Mouse (Mus musculus): Measurements from ENCODE around the gene Rcc2.

Rcc2 gene

DNA sequence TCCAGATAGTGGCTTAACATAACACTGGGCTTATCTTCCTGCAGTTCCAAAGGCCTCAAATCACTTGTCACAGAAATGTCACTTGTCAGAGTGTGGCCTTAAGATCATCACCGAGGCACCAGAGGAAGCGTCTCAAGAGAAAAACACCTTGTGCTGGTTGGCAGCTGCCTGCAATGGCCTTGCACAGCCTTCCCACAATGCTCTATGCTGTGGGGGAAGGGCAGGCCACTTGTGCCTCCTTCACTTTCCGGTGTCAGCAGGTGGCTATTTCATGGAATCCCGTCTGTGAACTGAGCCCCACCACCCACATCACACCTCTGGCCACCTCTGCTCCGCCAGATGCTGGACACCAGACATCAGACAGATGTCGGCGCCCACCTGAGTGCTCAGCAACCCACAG, 53.0 kb downstream of the Rcc2 start:
- DNase-seq (ENCODE audit: low spot score in 2 of 2): no peak

DNA sequence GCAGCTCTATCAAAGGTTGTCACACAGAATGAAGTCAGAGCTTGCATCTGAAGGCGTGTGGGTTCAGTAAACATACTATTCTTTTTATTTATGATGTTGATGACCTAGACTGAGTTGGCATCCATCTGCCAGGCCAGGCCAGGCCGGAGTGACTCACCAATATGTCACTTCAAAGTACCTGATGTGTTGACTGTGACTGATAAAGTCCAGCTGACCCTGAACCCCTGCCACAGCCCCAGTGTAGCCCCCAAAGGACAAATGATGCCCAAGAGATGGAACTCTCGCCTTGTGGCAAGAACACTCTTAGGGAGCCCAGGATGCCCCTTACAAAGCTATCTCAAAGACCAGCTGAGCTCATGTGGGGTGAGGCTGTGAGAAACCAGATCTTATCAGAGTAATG, 55.5 kb downstream of the Rcc2 start:
- DNase-seq (ENCODE audit: low spot score in 2 of 2): no peak

DNA sequence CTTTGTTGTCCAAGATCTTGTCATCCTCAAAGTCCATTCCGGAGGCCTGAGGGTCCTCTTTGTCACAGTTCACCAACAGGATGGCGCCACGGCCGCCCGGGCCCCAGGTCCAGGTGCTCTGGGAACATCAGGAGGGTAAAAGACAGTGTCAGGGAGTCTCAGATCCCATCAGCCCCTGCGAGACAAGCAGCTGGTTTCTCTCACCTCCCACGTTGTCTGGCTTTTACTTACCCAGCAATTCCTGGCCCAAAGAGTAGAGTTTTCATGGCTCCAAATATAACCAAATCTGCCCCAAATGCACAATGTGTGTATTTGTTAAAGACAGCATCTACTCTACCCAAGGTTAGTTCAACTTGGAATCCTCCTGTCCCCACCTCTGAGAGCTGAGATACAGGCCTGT, 61.3 kb downstream of the Rcc2 start:
- DNase-seq (ENCODE audit: low spot score in 2 of 2): no peak

DNA sequence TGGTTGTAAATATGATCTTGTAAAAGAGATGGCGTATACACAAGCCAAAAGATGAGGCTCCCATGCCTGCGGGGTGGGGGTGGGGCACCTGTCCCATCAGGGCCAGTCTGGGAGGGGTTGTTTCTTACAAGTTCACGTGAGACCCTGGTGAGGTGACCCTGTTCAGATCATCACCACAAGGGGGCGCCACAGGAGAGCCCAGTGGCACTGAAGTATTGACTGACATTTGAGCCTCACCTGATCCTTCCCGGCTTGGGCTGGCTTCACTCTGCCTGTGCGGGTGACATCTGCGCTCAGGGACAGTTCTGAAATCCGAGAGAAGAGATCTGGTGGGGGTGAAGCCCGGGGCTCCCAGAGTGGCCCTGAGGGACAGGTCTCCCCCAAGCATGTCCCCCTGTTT, 62.8 kb downstream of the Rcc2 start:
- peak in 1 of 2 experiments; percentile 19 for DNase-seq (ENCODE audit: low spot score in 2 of 2)

DNA sequence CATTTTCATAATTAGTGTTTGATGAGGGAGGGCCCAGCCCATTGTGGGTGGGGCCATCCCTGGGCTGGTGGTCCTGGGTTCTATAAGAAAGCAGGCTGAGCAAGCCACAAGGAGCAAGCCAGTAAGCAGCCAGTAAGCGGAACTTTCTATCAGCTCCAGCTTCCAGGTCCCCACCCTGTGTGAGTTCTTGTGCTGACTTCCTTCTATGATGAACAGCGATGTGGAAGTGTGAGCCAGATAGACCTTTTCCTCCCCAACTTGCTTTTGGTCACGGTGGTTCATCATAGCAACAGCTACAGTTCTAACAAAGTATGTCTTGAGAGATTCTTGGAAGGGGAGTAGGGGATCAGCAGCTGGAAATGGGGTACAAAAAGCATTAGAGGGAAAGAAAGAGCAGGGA, 65.6 kb downstream of the Rcc2 start:
- DNase-seq (ENCODE audit: low spot score in 2 of 2): no peak

DNA sequence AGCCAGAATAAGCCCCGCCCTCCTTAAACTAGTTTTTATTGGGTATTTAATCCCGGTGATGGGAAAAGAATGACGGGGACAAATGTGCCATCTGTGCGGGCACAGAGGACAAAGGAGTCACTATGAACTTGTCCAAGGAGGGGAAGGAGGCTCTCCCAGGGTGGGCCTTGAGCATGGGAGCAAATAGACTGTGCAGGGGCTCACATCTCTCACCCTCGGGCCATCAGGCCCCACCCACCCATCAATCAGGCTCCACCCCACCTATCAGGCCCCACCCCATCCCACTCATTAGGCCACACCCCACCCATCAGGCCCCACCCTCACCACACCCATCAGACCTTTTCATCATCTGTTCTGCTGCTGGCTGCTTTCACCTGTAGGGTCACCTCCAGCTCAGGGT, 68.6 kb downstream of the Rcc2 start:
- DNase-seq (ENCODE audit: low spot score in 2 of 2): no peak

DNA sequence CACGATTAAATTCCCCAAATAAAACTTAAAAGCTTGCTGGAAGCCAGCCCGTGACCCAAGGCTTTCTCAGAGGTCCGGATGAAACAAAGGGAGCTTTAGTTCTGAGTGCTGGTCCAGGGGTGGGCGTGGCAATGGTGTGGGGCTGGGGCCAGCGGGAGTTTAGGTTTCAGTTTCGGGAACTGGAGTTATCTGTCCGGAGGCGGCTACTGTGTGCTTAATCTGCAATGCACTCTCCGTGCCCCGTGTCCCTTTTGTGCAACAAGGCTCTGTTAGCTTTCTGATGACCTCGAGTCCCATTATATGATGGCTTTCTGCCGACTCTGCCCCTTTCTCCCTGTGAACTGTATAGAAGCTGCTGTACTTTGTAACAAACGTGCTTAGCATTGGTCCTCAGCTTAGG, 70.1 kb downstream of the Rcc2 start:
- peak; percentile 48 to 67 for DNase-seq (ENCODE audit: low spot score in 2 of 2)

DNA sequence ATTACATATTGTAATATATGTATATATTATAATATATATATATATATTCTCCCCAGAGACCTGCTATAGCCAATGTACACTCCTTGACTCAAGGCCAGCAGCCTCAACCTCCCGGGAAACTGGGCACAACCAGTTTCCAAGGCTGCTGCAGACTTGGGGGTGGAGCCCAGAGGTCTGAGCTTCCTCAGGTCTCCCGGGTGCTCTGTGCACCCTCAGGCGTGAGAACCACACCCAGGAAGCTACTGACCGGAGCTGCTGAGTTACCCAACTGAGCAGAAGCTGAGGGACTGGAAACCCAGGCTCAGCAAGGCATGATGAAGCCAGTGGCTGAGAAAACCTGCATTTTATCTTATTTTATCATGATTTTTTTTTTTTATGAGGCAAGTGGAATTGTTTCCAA, 70.8 kb downstream of the Rcc2 start:
- DNase-seq (ENCODE audit: low spot score in 2 of 2): no peak
